Mouse (Mus musculus): ENCODE results near the gene Kdr.

DNA sequence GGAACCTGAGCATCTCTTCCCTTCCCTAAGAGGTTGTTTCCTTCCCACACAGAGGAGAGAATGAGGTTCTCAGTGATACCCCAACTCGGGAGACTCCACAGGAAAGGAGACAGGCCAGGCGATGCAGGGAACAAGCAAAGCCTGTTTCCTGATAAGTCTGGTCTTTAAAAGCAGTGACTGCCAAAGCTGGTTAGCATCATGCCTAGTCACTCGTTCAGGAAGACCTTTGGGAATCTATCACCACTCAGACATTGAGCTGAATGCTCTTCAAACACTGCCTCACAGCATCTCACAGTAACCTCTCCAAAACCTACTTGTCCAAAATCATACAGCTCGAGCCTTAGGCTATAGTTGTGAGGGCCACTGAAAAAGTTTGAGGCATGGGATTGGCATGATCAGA lies 40.2 kb downstream of the Kdr start:
- TF ChIP-seq CTCF (IDR thresholded peaks at IDR 0.05; ENCODE audit: low read depth, low read length) (no peak), POLR2A (IDR thresholded peaks at IDR 0.05; ENCODE audit: borderline replicate concordance, low read depth, low read length) (no peak)
